Mouse (Mus musculus) G1E (cell line): Measurements from ENCODE around the gene Arhgdia. TPM values are rescaled to one million over a fixed set of nuclear protein-coding genes. Genes with fewer than 3 reads are reported as not detected.

Source experiments
- ATAC-seq: 2 replicates; pipeline ENCODE4 v1.8.0; 2016; ENCODE audit warnings: mild to moderate bottlenecking; ENCODE audit not compliant: insufficient number of reproducible peaks, poor library complexity, low FRiP score, severe bottlenecking; ENCODE audit errors: extremely low read depth
- DNase-seq: peaks from one replicate; pipeline ENCODE4 v3.0.0; 2012; ENCODE audit warnings: low spot score
- H3K27me3 ChIP-seq: 2 replicates; pipeline ENCODE4 v1.6.1; 2012; ENCODE audit warnings: mild to moderate bottlenecking, low read length, inconsistent platforms; ENCODE audit not compliant: insufficient read depth
- H3K36me3 ChIP-seq: replicated peaks from 2 replicates; pipeline ENCODE3; 2012; ENCODE audit warnings: mild to moderate bottlenecking, inconsistent platforms
- H3K4me1 ChIP-seq: 2 replicates; pipeline ENCODE4 v1.6.1; 2012; ENCODE audit warnings: low read depth, low read length, inconsistent platforms, mixed read lengths; ENCODE audit not compliant: insufficient read depth
- H3K4me3 ChIP-seq: 2 replicates; pipeline ENCODE4 v1.5.1; 2012; ENCODE audit warnings: low read depth, mild to moderate bottlenecking, inconsistent platforms, low read length, moderate library complexity, mixed read lengths
- H3K9me3 ChIP-seq: replicated peaks from 2 replicates; pipeline ENCODE4 v1.6.1; 2012; ENCODE audit warnings: inconsistent platforms
- CTCF ChIP-seq: IDR thresholded peaks from 2 replicates; pipeline ENCODE4 v1.5.1; 2012; ENCODE audit warnings: low read depth, low read length, inconsistent platforms, mixed read lengths
- GATA1 ChIP-seq: IDR thresholded peaks from 2 replicates; pipeline ENCODE4 v1.6.1; 2012; ENCODE audit warnings: borderline replicate concordance, low read length, inconsistent platforms, mixed read lengths
- GATA2 ChIP-seq: IDR thresholded peaks from 2 replicates; pipeline ENCODE4 v1.6.1; 2012; ENCODE audit warnings: low read depth, low read length, inconsistent platforms, borderline replicate concordance
- POLR2AphosphoS5 ChIP-seq: IDR thresholded peaks from 2 replicates; pipeline ENCODE4 v1.6.1; 2012; ENCODE audit warnings: low read depth, low read length, inconsistent platforms; ENCODE audit not compliant: insufficient replicate concordance
- TAL1 ChIP-seq: conservative IDR thresholded peaks from 2 replicates; pipeline ENCODE4 v1.6.1; 2012; ENCODE audit warnings: low read depth, low read length, inconsistent platforms, mixed read lengths
- polyA plus RNA-seq: library from polyadenylated mRNA; stranded (reverse); fragments of >175 nt; gene quantifications from 2 replicates; pipeline ENCODE4 v1.2.3, GENCODE M21; 2012
- total RNA-seq, 2 experiments: library from RNA; stranded (forward) in 1 of 2; stranded (reverse) in 1 of 2; fragments of 200-1000 nt in 1 of 2; fragments of >200 nt in 1 of 2; fragmentation: Nextera tagmentation in 1 of 2; gene quantifications; 2 replicates each; pipeline ENCODE4 v1.2.3; 2014 to 2017

Gene Arhgdia
- total and polyA plus RNA-seq, 3 experiments: 155 to 1,000 (median 354) TPM

DNA sequence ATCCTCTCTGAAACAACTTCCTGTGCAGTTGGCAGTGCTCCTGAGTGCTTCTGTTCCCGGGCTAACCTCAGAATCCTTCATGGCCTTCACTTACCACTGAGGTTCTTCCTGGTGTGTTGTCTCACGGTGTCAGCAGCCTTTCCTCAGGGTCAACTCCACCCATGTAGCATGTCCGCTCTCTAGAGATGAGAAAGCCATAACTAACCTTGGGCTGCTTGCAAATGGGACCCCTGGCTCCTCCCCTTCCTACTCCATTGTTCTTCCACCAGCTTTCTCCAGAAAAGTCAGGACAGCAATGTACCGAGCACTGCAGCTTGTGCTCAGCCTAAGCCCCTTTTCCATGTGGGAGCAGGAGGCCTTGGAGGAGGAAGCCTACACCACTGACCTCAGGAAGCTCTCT, 25.3 kb upstream of the Arhgdia start:
- Histone ChIP-seq H3K4me3 (no peak overlapping the region), H3K36me3 (peaks cover 99% of the 10 kb centered on the region), H3K4me1 (peaks cover 50% of the 10 kb centered on the region), H3K9me3 (no peaks in the 10 kb centered on the region), H3K27me3 (no peaks in the 10 kb centered on the region)
- ATAC-seq (no peak), DNase-seq (no peak)
- no peak for TF ChIP-seq GATA2
- TF ChIP-seq CTCF: no peak
- no peak for TF ChIP-seq GATA1
- no peak for TF ChIP-seq TAL1
- no peak for TF ChIP-seq POLR2AphosphoS5

DNA sequence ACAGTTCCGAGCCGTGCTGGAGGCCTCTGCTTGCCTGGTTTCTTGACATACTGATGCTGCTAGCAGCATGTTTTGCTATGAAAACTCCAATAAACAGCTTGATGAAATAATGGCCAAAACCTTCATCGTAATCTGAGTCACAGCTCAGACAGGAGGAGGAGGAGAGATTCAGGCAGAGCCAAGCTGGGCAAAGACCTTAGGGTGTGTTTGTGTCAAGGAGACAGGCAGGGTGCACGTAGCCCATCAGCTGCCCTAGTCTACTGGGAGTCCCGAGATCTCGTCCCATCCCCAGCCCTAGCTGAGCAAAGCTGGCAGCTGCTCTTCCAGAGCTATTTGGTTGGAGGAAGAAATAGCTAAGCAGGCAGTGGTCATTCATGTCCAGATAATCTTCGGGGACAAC, 24.2 kb upstream of the Arhgdia start:
- no peaks in the 10 kb centered on the region for H3K9me3 ChIP-seq
- TF ChIP-seq GATA2: no peak
- TF ChIP-seq CTCF: no peak
- no peak for TF ChIP-seq GATA1
- no peak for TF ChIP-seq POLR2AphosphoS5
- no peak for TF ChIP-seq TAL1
- DNase-seq (no peak), ATAC-seq (no peak)
- no peak overlapping the region for H3K4me3 ChIP-seq
- H3K27me3 ChIP-seq: no peaks in the 10 kb centered on the region
- peaks cover 53% of the 10 kb centered on the region for H3K4me1 ChIP-seq
- peaks cover 98% of the 10 kb centered on the region for H3K36me3 ChIP-seq

- Histone ChIP-seq H3K27me3 (no peaks in the 10 kb centered on the region), H3K4me1 (peaks cover 54% of the 10 kb centered on the region), H3K9me3 (no peaks in the 10 kb centered on the region), H3K4me3 (no peak overlapping the region), H3K36me3 (peaks cover 87% of the 10 kb centered on the region)
- TF ChIP-seq GATA2: no peak
- no peak for TF ChIP-seq CTCF
- no peak for TF ChIP-seq GATA1
- no peak for TF ChIP-seq POLR2AphosphoS5
- TF ChIP-seq TAL1: no peak
- ATAC-seq (no peak), DNase-seq (no peak)
These were observed 22.1 kb upstream of the Arhgdia start for GRCm38 (mm10) chr11:120603545-120603944.

DNA sequence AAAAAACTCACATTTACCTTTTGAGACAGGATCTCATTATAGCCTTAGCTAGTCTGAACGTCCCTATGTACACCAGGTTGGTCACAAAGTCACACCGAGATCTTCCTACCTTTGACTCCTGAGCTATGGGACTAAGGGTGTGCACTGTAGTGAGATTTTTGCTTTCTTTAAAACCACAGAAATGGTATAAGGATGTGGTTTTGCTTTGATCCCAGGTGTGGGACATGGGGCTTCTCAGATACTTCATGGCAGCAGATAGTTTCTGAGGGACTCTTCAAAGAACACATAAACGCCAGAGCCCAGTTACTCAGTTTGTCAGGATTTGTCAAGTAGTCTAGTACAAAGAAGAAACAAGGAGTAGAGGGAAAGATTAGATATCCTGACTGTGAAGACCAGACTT, 19.3 kb upstream of the Arhgdia start:
- TF ChIP-seq GATA2 (no peak), GATA1 (no peak), CTCF (no peak), POLR2AphosphoS5 (no peak), TAL1 (no peak)
- no peak for ATAC-seq
- Histone ChIP-seq H3K9me3 (no peaks in the 10 kb centered on the region), H3K36me3 (peaks cover 78% of the 10 kb centered on the region), H3K4me1 (peaks cover 59% of the 10 kb centered on the region), H3K4me3 (no peak overlapping the region), H3K27me3 (no peaks in the 10 kb centered on the region)
- no peak for DNase-seq

DNA sequence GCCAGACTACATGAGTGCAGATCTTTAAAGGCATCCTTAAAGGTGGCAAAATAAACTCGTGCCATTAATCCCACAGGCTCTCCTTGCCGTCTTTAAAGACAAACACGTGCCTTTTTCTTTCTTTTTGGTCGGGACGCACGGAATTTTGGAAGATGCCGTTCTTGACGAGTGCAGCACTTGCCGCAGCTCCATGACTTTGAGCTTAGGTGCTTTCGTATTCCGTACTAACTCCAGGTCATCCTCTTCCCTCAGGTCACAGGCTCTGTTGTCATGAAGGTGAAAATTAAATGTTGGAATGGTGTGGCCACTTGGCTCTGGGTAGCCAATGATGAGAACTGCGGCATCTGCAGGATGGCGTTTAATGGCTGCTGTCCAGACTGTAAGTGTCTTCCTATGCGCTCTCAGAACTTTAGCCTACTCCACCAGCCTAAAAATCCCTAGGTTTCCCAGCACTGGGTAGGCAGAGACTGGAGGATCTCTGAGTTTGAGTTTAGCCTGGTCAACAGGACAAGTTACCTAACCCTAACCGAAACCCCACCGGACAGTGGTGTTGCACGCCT, 17.6 kb upstream of the Arhgdia start:
- DNase-seq (no peak), ATAC-seq (no peak)
- H3K27me3 ChIP-seq: no peaks in the 10 kb centered on the region
- TF ChIP-seq CTCF (no peak), GATA1 (no peak), POLR2AphosphoS5 (no peak), TAL1 (no peak), GATA2 (no peak)
- peak overlapping the region; percentile 95 for H3K4me3 ChIP-seq
- H3K9me3 ChIP-seq: no peaks in the 10 kb centered on the region
- H3K4me1 ChIP-seq: peaks cover 72% of the 10 kb centered on the region
- peaks cover 77% of the 10 kb centered on the region for H3K36me3 ChIP-seq

- Histone ChIP-seq H3K9me3 (no peaks in the 10 kb centered on the region), H3K4me3 (peak within 1 kb of the TSS; percentile 95), H3K27me3 (no peaks in the 10 kb centered on the region), H3K36me3 (peaks cover 77% of the 10 kb centered on the region), H3K4me1 (peaks cover 73% of the 10 kb centered on the region)
- no peak for TF ChIP-seq GATA1
- no peak for TF ChIP-seq GATA2
- TF ChIP-seq POLR2AphosphoS5: no peak
- no peak for TF ChIP-seq CTCF
- no peak for TF ChIP-seq TAL1
- ATAC-seq (peak; percentile 84), DNase-seq (peak; percentile 98)
These were observed 17.0 kb upstream of the Arhgdia start, which contains the start of the genes Alyref and Anapc11 for GRCm38 (mm10) chr11:120598283-120598989. Gene Alyref, minus strand, starts transcription at chr11:120598365. Gene Anapc11, plus strand, starts transcription at chr11:120598421.
